Mouse (Mus musculus) cerebellum, adult 9-10 months (tissue): ENCODE results near the gene Slc22a23.

ENCODE experiments used
- DNase-seq: peaks from one replicate; pipeline ENCODE4 v3.0.0; 2022

Gene Slc22a23

DNA sequence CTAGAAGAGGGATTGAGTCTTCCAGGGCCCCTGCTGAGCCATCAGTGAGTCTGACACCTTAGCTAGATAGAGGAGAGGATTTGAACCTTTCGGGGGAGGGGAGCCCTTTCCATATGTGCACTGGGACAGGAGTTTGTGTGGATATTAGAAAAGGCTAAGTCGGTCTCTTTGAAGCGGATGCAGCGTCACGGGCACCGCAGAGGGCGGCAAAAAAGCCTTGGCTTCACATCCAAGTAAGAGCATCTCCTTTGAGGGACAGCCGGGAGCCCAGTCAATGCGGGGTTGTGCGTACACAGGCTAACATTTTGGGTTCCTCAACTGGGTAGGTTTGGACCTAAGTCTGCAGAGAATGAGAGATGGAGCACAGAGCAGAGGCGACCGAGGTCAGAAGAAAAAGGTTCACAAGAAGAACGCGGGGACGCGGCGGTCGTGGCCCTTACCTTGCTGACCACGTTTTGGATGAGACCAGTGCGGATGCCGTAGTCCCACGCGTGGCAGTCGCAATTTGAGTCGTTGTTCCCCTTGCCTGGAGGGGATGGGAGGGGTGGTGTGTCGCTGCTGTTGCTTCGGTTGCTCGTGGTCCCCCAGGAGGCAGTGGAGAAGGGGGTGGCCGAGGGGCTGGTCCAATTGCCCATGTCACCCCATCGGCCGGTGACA lies 1.1 kb downstream of the Slc22a23 start:
- DNase-seq = peak; percentile 49

DNA sequence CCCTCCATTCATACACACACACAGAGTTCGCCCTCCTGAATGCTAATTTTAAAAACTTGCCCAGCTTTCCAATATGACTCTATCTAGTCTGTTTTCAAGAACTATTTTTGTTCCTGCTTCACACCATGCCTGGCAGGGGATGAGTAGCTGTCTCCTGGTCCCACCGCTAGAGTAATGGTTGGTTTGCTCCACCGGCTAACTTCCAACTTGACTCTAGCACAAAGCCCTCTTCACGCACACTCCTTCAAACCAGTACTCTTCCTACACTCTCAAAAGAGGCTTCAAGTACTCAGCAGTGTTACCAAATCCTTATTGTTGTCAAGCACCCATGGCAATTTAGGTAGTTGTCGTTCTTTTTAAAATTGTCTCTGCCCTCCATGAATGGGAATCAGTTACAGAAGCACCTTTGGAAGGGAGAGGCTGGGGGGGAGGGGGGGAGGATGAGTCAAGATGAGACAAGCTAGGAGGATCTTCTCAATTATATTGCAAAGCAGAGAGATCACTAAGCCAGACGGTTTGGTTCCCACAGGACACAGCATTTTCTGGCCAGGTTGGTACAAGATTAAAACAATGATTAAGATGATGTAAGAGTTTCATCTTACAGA lies 2.6 kb downstream of the Slc22a23 start:
- DNase-seq = no peak

DNA sequence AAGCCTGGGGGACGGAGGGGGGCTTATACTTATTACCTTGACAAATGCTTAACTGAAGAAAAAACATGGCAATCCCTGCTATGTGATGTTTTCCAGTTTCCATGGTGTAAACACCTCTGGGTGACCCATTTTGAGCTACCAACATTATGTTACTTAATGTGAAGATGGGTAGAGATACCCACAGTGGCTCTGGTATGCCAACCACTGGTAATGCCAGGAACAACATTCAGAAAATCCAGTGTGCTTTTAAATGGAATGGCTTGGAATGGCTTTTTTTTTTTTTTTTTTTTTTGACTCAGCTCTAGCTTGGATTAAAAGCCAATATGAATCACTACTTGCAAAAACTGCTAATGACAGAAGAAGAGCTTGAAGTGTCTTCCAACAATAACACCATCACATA lies 8.1 kb downstream of the Slc22a23 start:
- DNase-seq = no peak

DNA sequence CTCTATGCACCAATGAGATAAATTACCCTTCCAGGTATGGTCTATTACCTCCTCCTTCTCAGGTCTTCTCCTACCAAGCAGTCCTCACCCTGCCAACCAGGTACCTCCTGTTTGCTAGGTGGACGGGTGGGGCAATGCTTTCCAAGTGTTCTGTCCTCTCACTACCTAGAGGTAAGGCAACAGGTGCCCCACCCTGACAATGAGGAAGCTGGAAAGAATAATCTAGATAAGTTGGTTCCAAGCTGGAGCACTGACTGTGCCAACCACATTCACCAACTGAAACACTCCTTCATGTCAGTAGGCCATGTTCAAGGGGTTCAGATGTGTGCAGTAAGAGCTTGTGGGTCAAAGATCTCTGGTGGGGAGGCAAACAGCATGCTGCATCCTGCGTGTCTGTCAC lies 10.1 kb downstream of the Slc22a23 start:
- no peak for DNase-seq

DNA sequence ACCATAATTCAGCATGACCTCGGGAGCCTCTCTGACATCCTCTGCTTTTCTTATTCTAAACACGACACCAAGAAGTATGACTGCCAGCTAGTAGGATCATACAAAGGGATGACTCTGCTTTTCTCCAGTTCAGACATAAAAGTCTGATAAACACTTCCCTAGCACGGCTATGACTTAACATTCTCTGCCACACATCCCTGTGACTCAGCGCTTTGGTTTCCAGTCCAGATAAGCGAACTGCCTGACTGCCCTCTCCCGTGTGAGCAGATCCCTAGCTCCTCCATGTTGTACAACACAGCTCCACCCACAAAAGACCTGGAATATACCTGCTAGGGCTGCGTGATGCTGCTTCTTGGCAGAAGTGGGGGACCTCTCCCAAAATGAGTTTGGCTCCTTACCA lies 12.2 kb downstream of the Slc22a23 start:
- DNase-seq = no peak

DNA sequence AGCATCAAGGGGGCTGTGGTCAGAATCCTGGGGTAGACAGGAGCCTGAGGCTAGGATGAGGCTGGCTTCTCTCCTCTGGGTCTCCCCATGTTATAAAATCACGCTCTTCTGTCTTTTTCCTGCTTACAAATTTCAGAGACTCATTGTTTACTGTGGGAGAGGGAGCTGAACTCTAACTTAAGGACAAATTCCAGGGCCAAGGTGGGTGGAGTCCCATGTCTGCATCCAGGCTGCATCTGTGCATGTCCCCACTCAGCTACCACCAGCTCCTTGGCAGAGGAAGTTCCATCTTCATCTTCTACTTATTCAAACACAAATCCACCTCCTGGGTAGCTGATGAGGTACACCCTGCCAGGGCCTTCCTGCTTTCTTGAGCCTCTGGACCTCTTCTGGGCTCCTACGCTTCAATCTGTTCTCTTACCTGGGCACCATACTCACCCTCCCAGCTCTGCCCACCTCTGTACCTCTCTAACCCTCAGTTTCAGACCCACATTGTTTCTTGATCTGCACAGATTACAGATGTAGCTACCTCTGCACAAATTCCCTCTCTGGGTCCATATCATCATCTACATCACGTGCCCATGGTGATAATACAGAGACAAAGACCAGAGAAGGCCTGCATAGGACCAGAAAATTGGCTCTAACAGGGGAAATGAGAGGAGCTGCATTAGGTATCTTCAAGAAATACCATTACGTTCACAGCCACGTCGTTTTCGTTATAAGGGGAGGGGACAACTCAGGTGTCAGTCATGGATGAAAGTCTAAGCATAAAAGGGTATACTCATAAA lies 13.4 kb downstream of the Slc22a23 start:
- no peak for DNase-seq

DNA sequence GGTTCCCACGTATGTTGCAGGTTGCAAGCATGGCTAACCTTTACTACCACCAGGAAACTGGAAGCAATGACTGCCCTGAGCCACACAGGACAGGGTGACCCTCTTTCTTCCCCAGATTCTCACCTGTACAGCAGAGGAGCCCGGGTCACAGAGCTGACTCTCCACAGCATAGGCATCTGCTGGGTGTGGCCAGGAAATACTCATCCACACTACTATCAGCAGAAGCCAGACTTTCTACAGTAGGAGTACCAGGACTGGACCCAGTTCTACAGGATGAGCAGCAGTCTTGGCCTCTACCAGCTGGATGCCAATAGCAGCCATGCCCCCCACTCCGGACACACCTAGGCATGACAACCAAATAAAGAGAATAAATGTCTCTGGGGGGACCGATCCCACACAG lies 15.4 kb downstream of the Slc22a23 start:
- DNase-seq = no peak

DNA sequence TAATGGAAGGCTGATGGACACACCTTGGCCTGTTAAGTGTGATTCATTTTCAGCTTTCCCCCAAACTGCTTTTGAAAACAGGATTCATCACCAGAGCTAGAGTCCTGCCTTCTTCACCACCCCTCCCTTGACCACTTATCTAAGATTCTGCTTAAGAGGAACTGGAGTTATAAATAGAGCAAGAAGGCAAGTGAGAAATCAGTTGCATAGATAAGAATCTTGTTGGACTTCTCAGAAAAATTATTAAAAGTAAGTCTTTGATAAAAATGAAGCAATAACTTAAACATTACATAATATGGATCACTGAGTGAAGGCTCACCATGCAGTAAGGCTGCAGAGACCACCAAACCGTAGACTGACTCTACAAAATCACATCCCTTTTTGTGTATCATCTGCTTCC lies 18.0 kb downstream of the Slc22a23 start:
- no peak for DNase-seq

DNA sequence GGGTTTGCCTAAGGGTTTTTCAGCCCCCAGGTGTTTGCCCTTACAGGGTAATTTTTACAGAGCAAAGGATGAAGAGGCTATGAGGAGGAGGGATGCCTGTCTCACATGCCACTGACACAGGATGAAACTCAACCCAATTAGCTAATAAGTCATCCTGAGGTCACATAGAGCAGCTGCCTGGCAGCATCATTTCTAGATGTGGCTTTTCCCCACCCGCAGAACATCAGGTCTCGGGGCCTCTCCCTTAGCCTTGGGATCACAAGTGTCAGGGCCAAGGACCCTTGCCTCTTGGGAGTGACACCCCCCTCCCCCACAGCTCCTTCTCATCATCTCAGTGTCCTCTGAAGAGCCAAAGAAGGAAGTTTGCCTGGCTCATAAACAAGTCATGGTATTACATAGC lies 21.6 kb downstream of the Slc22a23 start:
- DNase-seq = no peak

DNA sequence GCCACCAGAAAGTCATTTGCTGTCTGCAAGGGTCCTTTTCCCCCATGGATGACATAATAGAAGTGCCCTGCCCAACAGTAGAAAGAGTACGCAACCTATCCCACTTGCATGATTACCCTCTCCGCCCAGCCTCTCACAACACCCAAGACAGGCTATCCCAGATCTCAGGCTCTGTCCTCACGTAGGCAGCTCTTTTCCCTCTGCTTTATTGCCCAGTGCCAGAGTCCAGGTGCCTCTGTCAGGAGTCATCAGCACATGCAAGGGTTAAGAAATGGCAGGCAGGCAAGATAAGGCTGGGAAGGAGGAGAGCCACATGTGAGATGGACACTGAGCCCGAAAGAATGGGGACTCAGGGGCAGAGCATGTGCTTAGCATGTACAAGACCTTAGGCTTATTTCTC lies 24.5 kb downstream of the Slc22a23 start:
- no peak for DNase-seq

DNA sequence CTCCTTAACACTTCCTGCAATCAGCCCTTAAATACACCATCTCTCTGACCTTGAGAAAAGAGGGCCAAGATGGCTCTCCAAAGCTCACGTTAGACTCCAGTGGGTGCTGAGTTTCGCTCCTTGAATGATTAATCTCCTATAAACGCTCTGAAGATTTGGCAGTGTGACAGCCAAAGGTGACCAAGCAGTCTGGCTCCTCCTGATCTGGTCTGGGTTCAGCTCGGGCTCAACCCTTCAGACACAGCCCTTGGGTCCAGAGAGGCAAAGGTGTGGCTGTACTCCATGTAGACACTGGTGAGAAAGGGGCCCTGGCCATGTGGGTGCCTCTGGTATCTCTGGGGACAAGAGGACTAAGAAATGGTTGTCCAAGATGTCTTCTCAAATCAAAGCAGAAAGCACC lies 27.9 kb downstream of the Slc22a23 start:
- DNase-seq = no peak

DNA sequence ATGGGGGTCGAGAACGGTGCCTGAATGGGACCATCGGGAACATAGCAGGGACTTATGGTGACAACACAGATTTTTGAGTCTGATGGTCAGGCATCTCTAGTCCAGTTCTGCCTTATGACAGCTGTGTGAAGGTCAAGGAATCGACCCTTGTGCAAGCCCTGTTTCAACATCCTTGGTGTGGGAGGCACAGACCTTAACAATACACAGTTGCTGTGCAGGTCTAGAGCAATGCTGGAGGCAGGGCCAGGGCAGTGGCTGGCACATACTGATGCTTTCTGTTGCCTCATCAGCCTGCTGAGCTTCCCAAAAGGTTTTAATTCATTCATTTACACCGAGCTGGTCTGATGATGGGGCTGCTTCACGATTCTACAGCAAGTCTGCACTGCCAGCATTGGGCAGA lies 28.5 kb downstream of the Slc22a23 start:
- no peak for DNase-seq

DNA sequence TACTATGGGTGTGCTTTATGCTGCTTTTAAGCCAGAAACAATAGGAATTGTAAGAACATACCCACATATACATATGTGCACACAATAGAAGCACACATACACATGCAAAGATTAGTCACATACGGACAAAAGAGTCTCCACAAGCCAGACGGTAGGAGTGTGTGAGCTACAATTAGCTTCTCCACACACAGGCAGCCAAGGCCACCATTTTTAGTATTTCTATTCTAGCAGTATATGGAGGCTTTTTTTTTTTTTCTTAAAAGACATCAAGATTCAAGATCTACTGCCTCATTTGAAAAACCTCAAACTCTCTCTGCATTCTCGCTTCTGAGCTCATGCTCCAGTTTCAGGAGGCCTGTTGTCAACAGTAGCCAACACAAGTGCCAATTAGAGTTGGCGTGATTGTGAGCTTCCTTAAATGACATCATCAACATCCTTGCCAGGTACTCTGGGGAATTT lies 31.9 kb downstream of the Slc22a23 start:
- peak; percentile 45 for DNase-seq

DNA sequence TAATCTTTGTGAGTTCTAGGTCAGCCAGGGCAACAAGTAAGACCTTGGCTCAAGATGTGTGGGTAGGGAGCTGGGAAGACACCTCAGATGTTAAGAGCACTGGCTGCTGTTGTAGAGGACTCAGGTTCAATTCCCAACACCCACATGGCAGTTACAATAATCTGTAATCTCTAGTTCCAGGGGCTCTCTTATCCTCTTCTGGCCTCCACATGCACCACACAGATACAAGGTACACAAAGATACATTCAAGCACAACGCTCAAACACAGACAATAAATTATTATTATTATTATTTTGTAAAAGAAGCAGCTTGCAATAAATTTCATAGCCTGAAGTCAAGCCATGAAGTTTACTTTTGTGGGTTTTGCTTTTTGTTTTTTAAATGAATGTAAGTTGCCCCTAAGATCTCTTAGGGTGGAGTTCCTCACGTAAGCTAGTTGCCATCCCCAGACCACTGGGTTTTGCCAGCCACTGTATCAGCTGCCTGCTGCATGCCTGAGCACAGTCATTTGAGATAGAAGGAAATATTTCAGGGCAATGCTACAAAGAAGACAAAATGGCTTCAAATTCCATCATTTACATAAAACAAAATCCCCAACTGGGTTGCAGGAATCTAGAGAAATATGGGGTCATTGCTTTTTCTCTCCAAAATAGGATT lies 32.5 kb downstream of the Slc22a23 start:
- DNase-seq = no peak

DNA sequence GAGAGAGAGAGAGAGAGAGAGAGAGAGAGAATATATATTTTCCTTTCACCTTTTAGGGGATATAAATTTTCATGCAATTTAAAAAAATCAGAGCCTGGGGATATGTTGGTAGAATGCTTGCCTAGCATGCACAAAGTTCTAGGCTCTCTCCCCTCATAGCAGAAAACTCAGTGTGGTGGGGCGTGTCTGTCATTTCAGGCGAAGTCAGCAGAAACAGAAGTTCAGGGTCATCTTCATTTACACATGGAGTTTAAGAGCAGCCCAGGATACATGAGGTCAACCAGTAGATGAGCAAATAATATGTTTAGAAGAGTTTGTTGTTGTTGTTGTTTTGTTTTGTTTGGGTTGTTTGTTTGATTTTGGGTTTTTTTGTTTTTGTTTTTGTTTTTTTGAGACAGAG lies 33.4 kb downstream of the Slc22a23 start:
- no peak for DNase-seq

DNA sequence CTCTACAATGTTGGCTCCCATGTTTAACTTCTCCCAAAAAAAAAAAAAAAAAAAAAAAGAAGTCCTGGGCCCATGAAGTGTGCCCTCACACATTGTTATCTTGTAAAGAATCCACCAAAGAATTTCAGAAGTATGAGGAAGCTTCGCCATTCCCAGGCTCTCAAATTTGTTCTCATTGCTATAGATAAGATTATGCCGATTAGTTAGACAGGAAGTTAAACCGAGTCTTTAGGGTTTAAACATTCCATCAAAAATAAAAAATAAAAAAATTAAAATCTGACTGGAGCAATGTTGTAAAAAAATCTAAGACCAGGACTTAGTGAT lies 36.4 kb downstream of the Slc22a23 start:
- DNase-seq = no peak

DNA sequence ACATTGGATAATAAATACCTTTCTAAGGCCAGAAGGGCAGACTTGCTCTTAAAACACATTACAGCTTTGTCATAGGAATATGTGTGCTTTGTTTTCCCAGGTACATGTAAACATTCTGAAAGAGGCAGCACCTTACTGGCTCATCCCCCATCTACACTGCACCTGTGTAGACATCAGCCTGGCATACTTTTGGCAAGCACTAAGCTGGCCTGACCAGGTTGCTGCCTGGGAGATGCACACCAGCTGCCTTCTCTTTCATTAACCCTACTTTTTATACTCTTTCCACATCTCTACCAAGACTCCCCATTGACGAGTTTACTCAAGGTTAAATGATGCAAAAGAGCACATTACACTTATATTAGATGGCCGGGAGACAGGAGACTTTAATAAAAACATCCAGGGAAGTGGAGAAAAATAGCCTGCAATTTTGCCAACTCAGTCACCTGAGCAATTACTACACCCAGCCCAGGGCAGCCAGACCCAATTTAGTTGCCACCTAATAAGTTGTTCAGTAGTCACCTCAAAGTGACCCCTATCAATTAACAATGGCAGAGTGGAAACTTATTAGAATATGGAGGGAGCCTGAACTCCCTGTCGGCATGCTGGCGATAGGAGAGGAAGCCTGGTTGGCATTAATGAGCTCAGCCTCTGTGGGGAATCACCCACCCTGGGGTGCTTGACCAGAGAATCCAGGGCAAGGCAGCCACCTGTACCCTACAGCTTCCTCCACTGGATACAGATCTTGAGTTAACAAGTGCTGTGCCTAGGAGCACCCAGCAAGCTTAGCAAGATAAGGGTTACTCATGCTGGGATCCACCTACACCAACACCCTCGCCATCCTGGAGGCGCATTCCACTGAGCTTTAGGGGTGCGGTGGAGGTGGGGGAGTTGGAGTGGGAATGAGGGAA lies 37.0 kb downstream of the Slc22a23 start:
- DNase-seq = no peak

DNA sequence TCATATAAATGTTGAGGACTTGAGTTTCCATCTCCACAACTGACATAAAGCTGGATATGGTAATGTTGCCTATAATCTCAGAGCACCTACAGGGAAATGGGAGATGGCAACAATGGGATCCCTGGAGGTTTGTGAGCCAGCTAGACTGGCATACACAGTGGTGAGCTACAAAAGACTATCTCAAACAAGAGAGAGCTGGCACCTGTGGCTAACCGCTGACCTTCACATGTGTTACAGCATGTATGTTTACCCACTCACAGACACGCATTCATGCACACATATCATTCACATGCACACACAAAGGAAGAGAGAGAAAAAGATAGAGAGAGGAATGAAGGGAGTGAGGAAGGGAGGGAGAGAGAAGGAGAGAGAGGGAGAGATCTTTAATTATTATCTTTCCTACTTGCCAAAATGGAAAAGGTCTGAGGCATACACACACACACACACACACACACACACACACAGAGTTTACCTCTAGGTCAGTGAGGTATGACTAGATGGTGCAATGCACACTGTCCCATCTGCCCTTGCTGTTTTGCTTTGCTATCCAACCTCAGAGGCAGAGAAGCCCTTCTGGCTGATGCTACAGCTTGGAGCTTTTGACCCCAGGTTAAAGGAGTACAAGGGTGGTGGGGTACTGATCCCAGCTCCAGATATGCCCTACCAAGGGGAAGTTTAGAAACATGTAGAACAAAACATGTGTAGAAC lies 38.9 kb downstream of the Slc22a23 start:
- no peak for DNase-seq

DNA sequence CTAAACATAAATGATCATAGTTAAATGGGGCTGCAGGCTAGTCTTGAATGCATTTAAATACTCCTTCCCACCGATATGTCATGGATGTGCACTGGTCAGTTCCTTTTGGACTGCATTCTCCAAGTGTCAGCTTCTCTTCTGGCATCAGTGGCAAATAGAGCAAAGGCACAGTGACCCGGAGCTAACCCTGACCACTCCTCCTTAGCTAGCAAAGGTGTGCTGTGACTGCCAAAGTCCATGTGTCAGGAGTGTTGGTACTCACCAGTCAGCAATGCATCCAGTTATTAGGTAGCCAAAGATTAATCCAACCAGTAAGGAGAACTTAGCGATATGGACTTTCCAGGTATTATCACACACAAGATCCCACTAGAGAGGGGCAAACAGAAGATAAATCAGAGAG lies 40.1 kb downstream of the Slc22a23 start:
- DNase-seq = no peak

DNA sequence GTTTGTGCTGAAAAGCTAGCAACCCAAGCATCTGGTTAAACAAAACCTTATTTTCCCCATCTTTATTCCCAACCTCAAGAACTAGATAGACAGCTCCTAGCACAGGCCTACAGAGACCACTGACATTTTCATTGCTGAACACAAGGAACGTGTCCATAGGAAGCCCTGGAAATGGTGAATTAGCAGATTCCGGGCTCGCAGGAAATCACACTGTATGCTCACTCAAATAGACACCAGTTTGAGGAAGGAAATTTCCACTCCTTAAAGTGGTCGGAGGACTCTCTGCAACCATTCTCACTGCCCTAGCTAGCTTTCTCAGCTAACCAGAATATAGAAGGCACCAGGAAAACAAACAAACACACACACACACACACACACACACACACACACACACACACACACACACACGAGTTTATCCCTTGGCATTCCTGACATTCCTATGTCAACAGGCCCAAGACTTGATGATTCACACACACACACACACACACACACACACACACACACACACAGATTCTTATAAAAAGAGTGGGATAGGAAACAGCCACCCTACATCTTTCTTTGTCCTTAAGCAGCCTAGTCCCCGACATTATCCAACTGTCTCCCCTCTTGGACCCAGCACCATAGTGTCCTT lies 41.5 kb downstream of the Slc22a23 start:
- DNase-seq = no peak

DNA sequence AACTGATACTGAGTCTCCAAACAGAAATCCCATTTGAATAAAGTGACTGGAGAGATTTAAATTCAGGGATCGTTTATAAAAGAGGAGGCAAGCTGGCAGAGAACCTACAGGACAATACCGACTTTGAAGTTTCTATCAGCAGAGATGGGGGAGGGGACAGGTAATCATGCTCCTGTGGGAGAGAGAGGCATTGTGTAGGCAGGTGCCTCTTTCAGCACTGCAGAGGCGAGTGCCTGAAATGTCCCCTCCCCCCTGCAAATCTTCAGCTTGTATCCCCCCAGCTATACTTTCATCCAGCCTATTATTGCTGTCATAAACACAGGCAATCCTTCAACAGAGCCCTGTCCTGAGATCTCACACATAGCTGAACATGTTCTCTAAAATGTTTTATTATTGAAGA lies 43.4 kb downstream of the Slc22a23 start:
- DNase-seq = no peak
